In genomic region chr1:24171898-24172297, GRCm38 (mm10) we compare ENCODE assay signal across 17 mouse cellular contexts. TPM values are rescaled to one million over a fixed set of nuclear protein-coding genes. Genes with fewer than 3 reads are reported as not detected.
DNase-seq lines count a peak whose midpoint lies in the region; ATAC-seq lines count a peak whose summit lies in the region.
"Had no signal": no experiment of that assay in that cellular context is flagged by ENCODE, and none has a peak within 500 bp of the region (broad histone marks: within the 10 kb centered on the region; RNA-seq: fewer than 3 reads in every experiment).

No protein-coding gene starts in this region.

- H3K9ac ChIP-seq in limb, embryonic 11.5 days (ENCODE audit: low read length): no peak overlapping the region
- no peak overlapping the region for H3K9ac ChIP-seq in hindbrain, embryonic 16.5 days (ENCODE audit: low read depth, low read length)
- H3K9ac ChIP-seq in neural tube, embryonic 14.5 days (replicated peaks; ENCODE audit: low read depth, low read length): no peak overlapping the region
- H3K9ac ChIP-seq: liver, postnatal 0 days had no signal

- H3K4me1 ChIP-seq in limb, embryonic 11.5 days (ENCODE audit: control insufficient read depth, insufficient read depth, low read length): no peaks in the 10 kb centered on the region
- peaks cover 9% of the 10 kb centered on the region; the same call in 1 of the 2 replicates for H3K4me1 ChIP-seq in limb, embryonic 10.5 days
- no peaks in the 10 kb centered on the region; the same call in 1 of the 2 replicates for H3K4me1 ChIP-seq in hindbrain, embryonic 16.5 days (ENCODE audit: control insufficient read depth, insufficient read depth, low read depth, low read length)
- no peaks in the 10 kb centered on the region for H3K4me1 ChIP-seq in neural tube, embryonic 14.5 days (ENCODE audit: control insufficient read depth, insufficient read depth, low read length)

- H3K36me3 ChIP-seq in limb, embryonic 11.5 days (ENCODE audit: control insufficient read depth, insufficient read depth, low read length): no peaks in the 10 kb centered on the region
- H3K36me3 ChIP-seq in limb, embryonic 10.5 days: no peaks in the 10 kb centered on the region
- no peaks in the 10 kb centered on the region for H3K36me3 ChIP-seq in hindbrain, embryonic 16.5 days (ENCODE audit: control insufficient read depth, insufficient read depth, low read length)
- H3K36me3 ChIP-seq in neural tube, embryonic 14.5 days (ENCODE audit: control insufficient read depth, insufficient read depth, low read length): no peaks in the 10 kb centered on the region

- ATAC-seq in limb, embryonic 11.5 days (ENCODE audit: insufficient number of reproducible peaks, low FRiP score, low TSS enrichment, low read depth): 0 out of 2 replicates have a peak, but pooled peaks have one; percentile 44
- peak; percentile 67 for ATAC-seq in hindbrain, embryonic 16.5 days
- ATAC-seq in neural tube, embryonic 14.5 days (ENCODE audit: low read depth): peak; percentile 40; the same call in 1 of the 2 replicates
- ATAC-seq: liver, postnatal 0 days had no signal

- H3K4me2 ChIP-seq in limb, embryonic 11.5 days (ENCODE audit: low read depth, severe bottlenecking): no peak overlapping the region
- H3K4me2 ChIP-seq in hindbrain, embryonic 16.5 days (ENCODE audit: low read length): no peak overlapping the region
- no peak overlapping the region for H3K4me2 ChIP-seq in neural tube, embryonic 14.5 days (ENCODE audit: low read depth, low read length)

- no peaks in the 10 kb centered on the region for H3K9me3 ChIP-seq in limb, embryonic 11.5 days (ENCODE audit: control insufficient read depth, low read length)
- H3K9me3 ChIP-seq in limb, embryonic 10.5 days (replicated peaks): no peaks in the 10 kb centered on the region
- no peaks in the 10 kb centered on the region for H3K9me3 ChIP-seq in hindbrain, embryonic 16.5 days (ENCODE audit: control insufficient read depth, low read length)
- H3K9me3 ChIP-seq in neural tube, embryonic 14.5 days (ENCODE audit: control insufficient read depth, low read length): no peaks in the 10 kb centered on the region

- WGBS in limb, embryonic 11.5 days: 52% methylated on average over 1 of the region's 1 CpGs
- 68% methylated on average over 1 of the region's 1 CpGs for WGBS in limb, embryonic 10.5 days
- WGBS in hindbrain, embryonic 16.5 days: 57% methylated on average over 1 of the region's 1 CpGs
- WGBS in neural tube, embryonic 14.5 days: 67% methylated on average over 1 of the region's 1 CpGs

- DNase-seq in cerebellum, adult 11-12 months: peak; percentile 9
- DNase-seq in cerebellum, postnatal 10 days: no peak
- no peak for DNase-seq in limb, embryonic 11.5 days (ENCODE audit: low spot score)
- DNase-seq in limb, embryonic 10.5 days (ENCODE audit: low spot score): no peak
- no peak for DNase-seq in layer of hippocampus, postnatal 14 days (ENCODE audit: low spot score in 2 of 2)
- DNase-seq in T-cell, adult 2 months (ENCODE audit: low spot score): no peak
- DNase-seq: gastrocnemius, postnatal 36 days; thymus, postnatal 36 days had no signal

- no peaks in the 10 kb centered on the region for H3K27me3 ChIP-seq in limb, embryonic 11.5 days (ENCODE audit: control insufficient read depth, insufficient read depth, low read length)
- no peaks in the 10 kb centered on the region for H3K27me3 ChIP-seq in limb, embryonic 10.5 days (ENCODE audit: low read depth, poor library complexity, severe bottlenecking)
- H3K27me3 ChIP-seq in hindbrain, embryonic 16.5 days (replicated peaks; ENCODE audit: control insufficient read depth, insufficient read depth, low read length): no peaks in the 10 kb centered on the region
- no peaks in the 10 kb centered on the region for H3K27me3 ChIP-seq in neural tube, embryonic 14.5 days (ENCODE audit: control insufficient read depth, insufficient read depth, low read length)

- no peak overlapping the region for H3K27ac ChIP-seq in limb, embryonic 11.5 days (replicated peaks; ENCODE audit: low read depth, low read length)
- no peak overlapping the region for H3K27ac ChIP-seq in limb, embryonic 10.5 days
- no peak overlapping the region for H3K27ac ChIP-seq in hindbrain, embryonic 16.5 days (ENCODE audit: low read depth, low read length)
- H3K27ac ChIP-seq in neural tube, embryonic 14.5 days (ENCODE audit: low read depth, low read length): no peak overlapping the region
- H3K27ac ChIP-seq: kidney, postnatal 0 days; layer of hippocampus, adult 2 months had no signal

- H3K4me3 ChIP-seq in limb, embryonic 11.5 days (ENCODE audit: low read depth, low read length): no peak overlapping the region
- H3K4me3 ChIP-seq in limb, embryonic 10.5 days: no peak overlapping the region
- no peak overlapping the region for H3K4me3 ChIP-seq in hindbrain, embryonic 16.5 days (ENCODE audit: low read length)
- H3K4me3 ChIP-seq in neural tube, embryonic 14.5 days (ENCODE audit: low read depth, low read length): no peak overlapping the region
- H3K4me3 ChIP-seq: layer of hippocampus, adult 2 months had no signal

RNA-seq across cellular contexts. Expression of gene Col9a1, which starts 5.5 kb away (rescaled TPM):
- polyA plus RNA-seq in limb, embryonic 11.5 days (2014; fragmentation: Nextera tagmentation; extraction: Ambion mirVana): 79.4 and 80.8 TPM in 2 replicates
- polyA plus RNA-seq in limb, embryonic 10.5 days (2016; fragmentation: Nextera tagmentation; extraction: Ambion mirVana): 41.3 and 81.1 TPM in 2 replicates
- polyA plus RNA-seq in hindbrain, embryonic 16.5 days (2015; fragmentation: Nextera tagmentation; extraction: Ambion mirVana): 1.8 and 3.8 TPM in 2 replicates
- polyA plus RNA-seq in neural tube, embryonic 14.5 days (2014; fragmentation: Nextera tagmentation; extraction: Ambion mirVana): 0.72 and 1.3 TPM in 2 replicates
- total RNA-seq in layer of hippocampus, postnatal 14 days (2021): 1 to 10 TPM; 1.5 to 1.9 TPM
- total RNA-seq: hematopoietic stem cell, adult 5-6 weeks; liver, adult 2 months; megakaryocyte-erythroid progenitor cell, adult 5-6 weeks had no signal
- polyA plus RNA-seq: liver, adult 2 months; small intestine, adult 2 months had no signal
